Mouse (Mus musculus): ENCODE data around the gene 9130409I23Rik. TPM values are rescaled to one million over a fixed set of nuclear protein-coding genes. Genes with fewer than 3 reads are reported as not detected.
"Not testable (repeated sequence)": the region's sequence is repeated elsewhere in the genome, so short reads cannot be mapped to it uniquely, and the experiment has no call there.

The 9130409I23Rik gene
- polyA plus RNA-seq, 1 experiment from 2014 or later = 0.08 TPM

- Histone ChIP-seq H3K4me3 (no peak overlapping the region), H3K27me3 (peaks cover 19% of the 10 kb centered on the region), H3K4me2 (no peak overlapping the region), H3K4me1 (replicated peaks) (peaks cover 27% of the 10 kb centered on the region), H3K9ac (no peak overlapping the region), H3K36me3 (no peaks in the 10 kb centered on the region), H3K9me3 (no peaks in the 10 kb centered on the region), H3K27ac (no peak overlapping the region)
- 75% methylated on average over 6 of the region's 6 CpGs for WGBS
- no peak for ATAC-seq (ENCODE audit: low FRiP score)
Measured at GRCm38 (mm10) chr1:181014731-181015500, 36.1 kb upstream of the 9130409I23Rik start.

- H3K27ac ChIP-seq = no peak overlapping the region
- H3K4me3 ChIP-seq = no peak overlapping the region
- H3K36me3 ChIP-seq = no peaks in the 10 kb centered on the region
- no peaks in the 10 kb centered on the region for H3K9me3 ChIP-seq
- peaks cover 27% of the 10 kb centered on the region for H3K4me1 ChIP-seq (replicated peaks)
- peaks cover 19% of the 10 kb centered on the region for H3K27me3 ChIP-seq
- H3K4me2 ChIP-seq = no peak overlapping the region
- H3K9ac ChIP-seq = no peak overlapping the region
- no peak for ATAC-seq (ENCODE audit: low FRiP score)
Measured at GRCm38 (mm10) chr1:181015558-181015957, 35.5 kb upstream of the 9130409I23Rik start.

GRCm38 (mm10) chr1:181016045-181016444 lies 35.0 kb upstream of the 9130409I23Rik start:
- Histone ChIP-seq H3K4me3 (0 out of 2 replicates have a peak overlapping the region, but pooled peaks have one; percentile 53), H3K36me3 (no peaks in the 10 kb centered on the region), H3K9ac (no peak overlapping the region), H3K9me3 (no peaks in the 10 kb centered on the region), H3K4me2 (peak overlapping the region; percentile 96), H3K27me3 (peaks cover 19% of the 10 kb centered on the region), H3K4me1 (replicated peaks) (peaks cover 27% of the 10 kb centered on the region), H3K27ac (no peak overlapping the region)
- ATAC-seq (ENCODE audit: low FRiP score) = no peak
- WGBS = 77% methylated on average over 4 of the region's 4 CpGs

DNA sequence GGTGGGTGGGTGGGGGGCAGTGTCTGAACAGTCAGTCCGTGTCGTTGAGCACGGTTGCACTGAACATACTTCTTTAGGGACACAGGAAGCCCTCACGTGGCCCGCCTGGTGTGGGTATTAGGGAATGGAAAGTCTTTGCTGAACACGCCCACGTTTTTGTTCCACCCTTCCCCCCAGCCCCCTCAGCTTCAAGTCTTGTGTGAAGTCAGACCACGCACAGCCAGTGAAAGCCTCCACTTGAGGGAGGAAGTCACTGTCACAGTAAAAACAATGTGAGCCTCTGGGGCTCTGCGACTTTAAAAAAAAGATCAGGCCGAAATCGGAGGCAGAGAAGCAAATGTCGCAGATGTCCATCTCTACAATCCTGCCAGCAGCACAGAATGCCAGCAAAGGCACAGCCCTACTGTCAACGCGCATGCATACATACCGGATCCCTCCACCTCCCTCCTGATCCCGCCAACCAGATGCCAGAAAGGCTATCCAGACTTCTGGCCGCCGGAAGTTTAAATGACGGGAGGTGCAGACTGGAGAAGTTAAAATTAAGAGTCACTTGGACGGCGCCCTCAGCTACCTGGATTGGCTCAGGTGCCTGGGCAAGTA lies 34.4 kb upstream of the 9130409I23Rik start:
- ATAC-seq (ENCODE audit: low FRiP score) = peak; percentile 68
- peaks cover 27% of the 10 kb centered on the region for H3K4me1 ChIP-seq (replicated peaks)
- no peaks in the 10 kb centered on the region for H3K9me3 ChIP-seq
- H3K4me3 ChIP-seq = peak overlapping the region; percentile 53
- peaks cover 19% of the 10 kb centered on the region for H3K27me3 ChIP-seq
- no peaks in the 10 kb centered on the region for H3K36me3 ChIP-seq
- no peak overlapping the region for H3K27ac ChIP-seq
- peak overlapping the region; percentile 69 for H3K9ac ChIP-seq
- peak overlapping the region; percentile 96 for H3K4me2 ChIP-seq
- WGBS = 4% methylated on average over 21 of the region's 21 CpGs

DNA sequence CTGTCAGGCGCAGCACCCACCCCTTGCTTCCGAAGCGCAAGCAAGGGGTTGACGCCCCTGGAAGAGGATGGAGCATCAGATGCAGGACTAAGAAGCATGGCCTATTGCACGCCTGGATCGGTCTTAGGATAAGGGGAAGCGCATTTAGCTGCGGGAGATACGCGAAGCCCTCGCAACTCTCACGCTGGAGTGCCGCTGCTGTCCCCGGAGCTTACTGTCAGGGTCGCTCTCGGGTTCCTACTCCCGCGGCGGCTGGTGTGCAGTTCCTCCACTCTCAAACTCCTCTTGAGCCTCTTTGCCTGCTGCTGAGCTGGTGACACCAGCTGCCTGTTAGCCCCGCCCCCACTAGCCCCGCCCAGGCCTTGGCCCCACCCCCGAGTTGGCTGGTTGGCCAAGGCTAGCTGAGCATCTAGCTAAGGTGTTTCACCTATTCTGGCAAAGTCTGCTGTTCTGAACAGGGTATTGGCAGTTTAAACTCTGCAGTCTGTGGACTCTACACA lies 33.8 kb upstream of the 9130409I23Rik start:
- Histone ChIP-seq H3K9ac (peak overlapping the region; percentile 69), H3K36me3 (no peaks in the 10 kb centered on the region), H3K9me3 (no peaks in the 10 kb centered on the region), H3K27me3 (peaks cover 19% of the 10 kb centered on the region), H3K4me1 (replicated peaks) (peaks cover 27% of the 10 kb centered on the region), H3K4me2 (peak overlapping the region; percentile 96), H3K27ac (no peak overlapping the region), H3K4me3 (peak overlapping the region; percentile 53)
- ATAC-seq (ENCODE audit: low FRiP score) = peak; percentile 88
- 0% methylated on average over 22 of the region's 22 CpGs for WGBS

DNA sequence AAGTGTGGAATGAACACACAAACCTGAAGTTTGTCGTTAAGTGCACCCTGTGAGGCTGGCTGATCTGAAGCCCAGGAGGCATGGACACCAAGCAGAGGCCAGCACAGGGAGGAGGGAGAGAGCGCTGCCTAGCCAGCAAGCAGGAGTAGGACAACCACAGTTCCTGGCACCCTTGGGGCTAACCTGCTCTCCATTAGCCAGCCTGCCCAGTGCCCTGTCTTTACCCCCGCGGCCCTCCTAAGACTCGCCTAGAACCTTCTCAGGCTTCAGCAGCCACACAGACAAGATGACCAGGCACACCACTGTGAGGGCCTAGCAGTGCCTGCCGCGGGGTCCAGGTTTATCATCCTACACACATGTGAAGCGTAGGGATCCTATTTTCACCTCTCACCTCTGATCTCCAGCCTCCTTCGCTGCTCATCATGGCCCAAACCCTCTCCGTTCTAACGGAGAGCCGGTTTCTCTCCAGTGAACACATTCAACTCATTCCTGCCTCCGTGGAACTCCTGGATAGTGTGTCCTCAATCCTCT lies 33.1 kb upstream of the 9130409I23Rik start:
- H3K4me1 ChIP-seq (replicated peaks) = peaks cover 27% of the 10 kb centered on the region
- no peaks in the 10 kb centered on the region for H3K9me3 ChIP-seq
- no peak overlapping the region for H3K27ac ChIP-seq
- no peak overlapping the region for H3K4me3 ChIP-seq
- ATAC-seq (ENCODE audit: low FRiP score) = no peak
- no peak overlapping the region for H3K9ac ChIP-seq
- H3K36me3 ChIP-seq = no peaks in the 10 kb centered on the region
- H3K4me2 ChIP-seq = peak overlapping the region; percentile 96
- H3K27me3 ChIP-seq = peaks cover 19% of the 10 kb centered on the region
- WGBS = 69% methylated on average over 13 of the region's 13 CpGs

DNA sequence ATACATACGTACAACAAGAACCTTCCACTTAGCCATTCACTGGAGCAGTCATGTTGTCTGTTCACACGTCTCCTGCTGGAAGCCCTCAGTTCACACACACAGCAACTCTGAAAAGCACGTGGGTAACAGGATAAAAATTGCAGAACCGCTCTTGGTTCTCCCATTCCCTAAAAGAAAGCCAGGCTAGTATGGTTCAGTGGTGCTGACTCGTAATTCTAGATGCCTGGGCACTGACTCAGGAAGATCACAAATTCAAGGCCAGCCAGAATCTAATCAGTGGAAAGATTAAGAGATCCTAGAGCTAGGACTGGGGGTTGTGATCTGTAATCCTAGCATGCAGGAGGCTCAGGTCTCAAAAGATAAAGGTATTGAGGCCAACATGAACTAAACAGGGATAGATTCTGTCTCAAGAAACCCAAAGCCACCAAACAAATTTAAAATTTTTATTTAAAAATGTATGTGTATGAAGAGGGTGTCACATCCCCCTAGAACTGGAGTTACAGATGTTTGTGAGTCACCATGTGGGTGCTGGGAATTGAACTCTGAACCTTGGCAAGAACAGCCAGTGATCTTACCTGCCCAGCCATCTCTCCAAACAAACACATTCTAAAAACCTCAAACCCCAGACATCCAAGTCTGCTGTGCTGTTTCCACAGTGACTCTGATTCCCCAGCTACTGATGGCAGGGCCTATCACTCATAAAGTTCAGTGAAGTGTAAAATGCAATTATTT lies 30.1 kb upstream of the 9130409I23Rik start, which contains the start of gene Ephx1:
Gene Ephx1 (minus strand): TSS at position 149 of the 732 bp plus-strand sequence.
- Histone ChIP-seq H3K27me3 (peaks cover 15% of the 10 kb centered on the region), H3K9ac (no peak within 1 kb of the TSS), H3K9me3 (no peaks in the 10 kb centered on the region), H3K4me1 (replicated peaks) (peaks cover 17% of the 10 kb centered on the region), H3K4me3 (no peak within 1 kb of the TSS), H3K27ac (no peak within 1 kb of the TSS), H3K4me2 (no peak within 1 kb of the TSS), H3K36me3 (no peaks in the 10 kb centered on the region)
- WGBS = 69% methylated on average over 5 of the region's 5 CpGs
- no peak for ATAC-seq (ENCODE audit: low FRiP score)

DNA sequence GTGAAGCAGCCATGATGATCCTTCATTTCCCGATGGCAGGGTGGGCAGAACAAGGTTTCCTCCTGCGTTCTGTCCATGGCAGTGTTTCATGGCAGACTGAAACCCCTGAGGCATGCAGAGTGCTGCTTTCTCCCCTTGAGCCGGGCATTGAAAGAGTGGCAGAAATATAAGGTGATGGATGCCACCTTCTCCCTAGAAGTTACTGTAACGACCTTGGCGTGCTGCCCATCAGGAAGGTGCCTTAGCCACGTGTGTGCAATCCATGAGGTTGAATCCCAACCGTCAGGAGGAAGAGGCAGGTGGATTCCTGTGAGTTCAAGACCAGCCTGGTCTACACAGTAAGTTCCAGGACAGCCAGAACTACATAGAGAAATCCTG lies 29.6 kb upstream of the 9130409I23Rik start:
- H3K36me3 ChIP-seq = no peaks in the 10 kb centered on the region

DNA sequence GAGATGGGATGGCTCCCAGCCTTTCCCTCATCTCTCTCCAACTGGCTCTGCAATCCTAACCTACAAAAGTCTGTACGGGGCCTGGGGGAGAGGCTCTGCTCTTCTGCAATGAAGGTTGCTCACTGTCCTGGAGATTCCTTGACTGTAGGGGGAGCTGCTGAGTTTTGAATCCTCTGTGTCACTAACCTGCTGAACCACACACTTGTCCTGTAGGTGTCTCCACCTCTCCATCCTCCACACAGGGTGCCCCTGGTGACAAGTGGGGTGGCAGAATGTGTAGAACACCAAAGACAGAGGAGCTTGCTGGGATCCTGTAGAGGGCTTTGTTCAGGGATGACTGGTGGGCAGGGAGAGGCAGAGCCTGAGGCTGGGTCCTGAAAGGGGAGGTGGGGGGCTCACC lies 28.8 kb upstream of the 9130409I23Rik start:
- H3K27me3 ChIP-seq = peaks cover 13% of the 10 kb centered on the region
- no peak overlapping the region for H3K4me3 ChIP-seq
- H3K9ac ChIP-seq = no peak overlapping the region
- H3K27ac ChIP-seq = no peak overlapping the region
- no peaks in the 10 kb centered on the region for H3K36me3 ChIP-seq
- no peak overlapping the region for H3K4me2 ChIP-seq
- no peaks in the 10 kb centered on the region for H3K9me3 ChIP-seq
- H3K4me1 ChIP-seq (replicated peaks) = peaks cover 7% of the 10 kb centered on the region; the same call in 1 of the 2 replicates
- 17% methylated on average over 1 of the region's 1 CpGs for WGBS
- ATAC-seq (ENCODE audit: low FRiP score) = no peak

More for the DNA sequence above, 29.6 kb upstream of the 9130409I23Rik start:
- no peak overlapping the region for H3K9ac ChIP-seq
- peaks cover 13% of the 10 kb centered on the region for H3K27me3 ChIP-seq
- 55% methylated on average over 7 of the region's 7 CpGs for WGBS
- H3K27ac ChIP-seq = no peak overlapping the region
- H3K4me1 ChIP-seq (replicated peaks) = peaks cover 15% of the 10 kb centered on the region
- H3K9me3 ChIP-seq = no peaks in the 10 kb centered on the region
- no peak for ATAC-seq (ENCODE audit: low FRiP score)
- no peak overlapping the region for H3K4me3 ChIP-seq
- no peak overlapping the region for H3K4me2 ChIP-seq

GRCm38 (mm10) chr1:181035015-181035778 lies 15.8 kb upstream of the 9130409I23Rik start:
- H3K27ac ChIP-seq, H3K9me3 ChIP-seq: not testable (repeated sequence)

DNA sequence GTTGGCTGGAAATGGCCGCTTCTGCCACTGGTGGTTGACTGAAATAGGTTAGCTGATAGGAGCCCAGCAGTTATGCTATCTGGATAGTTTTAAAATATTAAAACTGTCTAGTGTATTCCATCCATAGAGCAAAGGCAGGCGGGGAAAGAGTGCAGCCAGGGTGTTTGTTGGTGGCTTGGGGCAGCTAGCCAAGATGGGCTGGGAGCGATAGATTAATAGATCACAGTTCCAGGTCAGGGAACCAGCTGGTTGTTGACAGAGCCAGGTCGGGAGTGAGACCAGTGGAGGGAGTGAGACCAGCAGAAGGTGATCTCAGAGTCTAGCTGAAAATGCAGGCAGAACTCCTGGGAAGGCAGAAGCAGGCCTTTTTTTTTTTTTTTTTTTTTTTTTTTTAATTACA lies 13.4 kb upstream of the 9130409I23Rik start:
- H3K9me3 ChIP-seq = no peaks in the 10 kb centered on the region
- 83% methylated on average over 4 of the region's 4 CpGs for WGBS
- no peak overlapping the region for H3K9ac ChIP-seq
- H3K4me3 ChIP-seq = no peak overlapping the region
- H3K4me1 ChIP-seq (replicated peaks) = no peaks in the 10 kb centered on the region
- no peaks in the 10 kb centered on the region for H3K36me3 ChIP-seq
- ATAC-seq (ENCODE audit: low FRiP score) = no peak
- H3K4me2 ChIP-seq = no peak overlapping the region
- 0 out of 2 replicates have a peak, but pooled peaks cover 4% of the 10 kb centered on the region for H3K27me3 ChIP-seq
- no peak overlapping the region for H3K27ac ChIP-seq

More at GRCm38 (mm10) chr1:181035015-181035778, 15.8 kb upstream of the 9130409I23Rik start:
- ATAC-seq (ENCODE audit: low FRiP score); H3K4me1 ChIP-seq (replicated peaks); H3K27me3 ChIP-seq; H3K9ac ChIP-seq; H3K36me3 ChIP-seq; H3K4me3 ChIP-seq; H3K4me2 ChIP-seq: not testable (repeated sequence)
- 84% methylated on average over 4 of the region's 5 CpGs for WGBS

Measured in hindbrain, embryonic 13.5 days (tissue).